Mouse (Mus musculus) heart, adult 9 months (tissue): ENCODE data around the gene Ehbp1.

ENCODE experiments used
- DNase-seq, 2 experiments: peaks; one replicate each; pipeline ENCODE4 v3.0.0; 2022; ENCODE audit warnings: low spot score in 2 of 2

Gene Ehbp1

GRCm38 (mm10) chr11:21968922-21969321 is 373.2 kb downstream of the Ehbp1 start:
- no peak for DNase-seq
